Mouse (Mus musculus) skeletal muscle tissue, adult 2 months (tissue): ENCODE results near the gene Atp2b2.
A peak's percentile ranks its signal among the peaks of the same experiment; 100 is the strongest.

Experiments
- DNase-seq: peaks from one replicate; pipeline ENCODE4 v3.0.0-alpha.2; 2012; ENCODE audit warnings: low read depth, low spot score

Gene Atp2b2

GRCm38 (mm10) chr6:113890023-113890857 is 152.2 kb downstream of the Atp2b2 start:
- DNase-seq = no peak

- no peak for DNase-seq
These were observed 153.2 kb downstream of the Atp2b2 start for GRCm38 (mm10) chr6:113889180-113889579.

DNA sequence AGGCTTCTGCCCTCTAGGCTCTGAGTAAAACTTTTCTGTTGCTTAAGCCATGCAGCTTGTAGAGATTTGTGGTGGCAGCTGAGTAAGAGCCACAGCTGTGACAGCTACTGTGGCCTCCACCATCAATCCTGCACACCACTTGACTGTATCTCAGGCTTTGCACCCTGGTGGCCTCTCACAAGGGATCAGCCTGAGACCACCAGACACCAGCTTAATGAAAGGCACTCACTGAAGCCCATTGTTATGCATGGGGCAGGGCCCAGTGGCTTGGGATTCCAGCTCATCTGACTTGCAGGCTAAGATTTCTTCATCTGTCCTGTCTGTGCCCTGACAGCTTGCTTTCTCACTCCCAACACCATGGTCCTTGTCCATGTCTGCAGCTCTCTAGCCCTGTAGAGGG is 155.5 kb downstream of the Atp2b2 start:
- DNase-seq = no peak

- DNase-seq = no peak
These were observed 157.6 kb downstream of the Atp2b2 start for GRCm38 (mm10) chr6:113884806-113885205.

GRCm38 (mm10) chr6:113883225-113883624 is 159.2 kb downstream of the Atp2b2 start:
- DNase-seq = no peak

GRCm38 (mm10) chr6:113882396-113882795 is 160.0 kb downstream of the Atp2b2 start:
- DNase-seq = no peak

DNA sequence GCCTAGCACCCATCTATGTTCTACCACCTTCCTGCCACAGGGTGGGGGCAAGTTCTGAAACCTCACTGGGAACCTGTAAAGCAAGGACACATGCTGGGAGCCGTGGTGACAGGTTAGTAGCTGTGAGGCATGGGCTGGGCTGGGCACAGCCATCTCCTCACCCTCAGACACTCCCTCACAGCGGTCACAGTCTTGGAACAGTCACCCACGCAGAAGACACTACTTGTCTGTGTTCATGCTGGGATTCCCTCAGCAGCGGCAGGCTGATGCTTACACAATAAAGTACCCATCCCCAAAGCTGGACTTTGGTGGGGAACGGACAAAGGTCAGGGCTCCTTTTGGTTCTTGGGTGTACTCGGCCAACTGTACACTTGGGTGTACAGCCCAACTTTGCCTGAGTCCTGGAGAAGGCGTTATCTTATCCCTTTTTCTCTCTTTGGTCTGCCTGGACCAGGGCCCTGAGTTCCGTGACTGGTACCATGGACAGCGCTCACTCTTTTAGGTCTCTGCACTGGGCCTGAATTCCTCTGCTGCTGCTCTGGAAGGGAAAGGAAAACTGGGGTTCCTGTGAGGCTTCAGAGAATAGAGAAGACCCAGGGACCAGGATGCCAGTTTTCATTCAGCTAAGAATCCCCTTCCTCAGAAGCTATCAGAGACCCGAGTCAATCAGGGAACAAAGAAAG is 160.7 kb downstream of the Atp2b2 start:
- DNase-seq = no peak

DNA sequence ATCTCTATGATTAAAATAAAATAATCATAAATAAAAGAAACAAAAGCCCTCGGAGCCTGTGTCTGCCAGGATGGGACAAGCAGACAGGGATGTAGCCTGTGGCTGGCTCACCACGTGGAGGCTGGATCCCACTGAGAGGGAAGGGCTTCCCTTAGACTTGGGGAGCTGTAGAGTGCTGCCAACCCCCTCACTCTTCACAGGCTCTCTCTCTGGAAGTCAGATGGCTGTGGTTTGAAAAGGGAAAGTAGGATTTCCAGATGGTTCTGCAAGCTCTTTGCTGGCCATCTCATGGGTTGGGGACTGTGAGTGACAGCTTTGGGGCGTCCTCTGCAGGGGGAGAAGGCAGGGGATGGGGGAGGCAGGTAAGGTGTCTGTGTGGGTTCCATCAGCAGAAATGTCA is 163.0 kb downstream of the Atp2b2 start:
- no peak for DNase-seq

DNA sequence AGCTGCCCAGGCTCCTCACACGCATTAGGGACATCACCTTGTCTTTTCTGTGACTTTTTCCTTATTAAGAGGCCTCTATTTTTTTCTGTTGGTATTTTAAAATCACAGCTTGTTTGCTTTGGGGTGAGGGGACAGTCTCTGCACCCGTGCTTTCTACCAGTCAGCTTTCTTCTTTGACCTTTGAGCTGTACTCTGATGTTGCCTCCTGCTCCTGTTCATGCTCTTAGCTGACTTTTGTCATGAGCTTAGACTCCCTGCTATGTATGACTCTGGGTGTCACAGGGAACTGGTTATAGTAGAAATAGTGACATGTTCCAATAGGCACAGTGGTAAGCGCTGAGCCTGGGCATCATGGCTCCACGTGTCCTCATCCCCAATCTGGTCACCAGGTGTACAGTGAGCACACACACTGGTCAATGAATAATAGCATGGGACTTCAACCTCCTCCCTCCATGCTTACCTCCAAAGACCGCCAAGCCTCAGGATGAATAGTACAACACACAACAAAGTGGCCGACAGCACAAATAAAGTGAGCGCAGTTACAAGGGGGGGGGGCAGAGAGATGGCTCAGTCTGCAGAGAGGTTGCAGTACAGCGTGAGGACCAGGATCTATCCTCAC is 163.8 kb downstream of the Atp2b2 start:
- no peak for DNase-seq

DNA sequence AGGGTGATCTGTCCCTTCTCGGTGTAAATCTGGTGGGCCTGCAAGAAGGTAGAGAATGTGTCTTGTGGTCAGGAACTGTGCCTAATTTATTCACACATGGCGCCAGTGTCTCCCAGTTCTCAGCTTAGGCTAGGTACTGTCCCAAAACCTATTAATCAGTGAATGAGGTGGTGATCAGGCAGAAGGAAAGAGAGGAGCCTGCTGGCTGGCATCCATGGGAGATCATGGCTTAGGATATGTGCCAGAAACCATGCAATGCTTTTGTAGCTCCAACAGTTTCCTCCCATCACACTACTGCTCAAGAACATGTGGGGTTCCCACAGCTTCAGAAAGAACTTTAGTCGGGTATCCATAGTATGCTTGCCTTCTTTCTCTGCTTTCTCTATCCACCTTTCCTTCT is 165.8 kb downstream of the Atp2b2 start:
- no peak for DNase-seq

- no peak for DNase-seq
These were observed 167.2 kb downstream of the Atp2b2 start for GRCm38 (mm10) chr6:113875201-113875600.

- no peak for DNase-seq
These were observed 169.8 kb downstream of the Atp2b2 start for GRCm38 (mm10) chr6:113872654-113873053.

DNA sequence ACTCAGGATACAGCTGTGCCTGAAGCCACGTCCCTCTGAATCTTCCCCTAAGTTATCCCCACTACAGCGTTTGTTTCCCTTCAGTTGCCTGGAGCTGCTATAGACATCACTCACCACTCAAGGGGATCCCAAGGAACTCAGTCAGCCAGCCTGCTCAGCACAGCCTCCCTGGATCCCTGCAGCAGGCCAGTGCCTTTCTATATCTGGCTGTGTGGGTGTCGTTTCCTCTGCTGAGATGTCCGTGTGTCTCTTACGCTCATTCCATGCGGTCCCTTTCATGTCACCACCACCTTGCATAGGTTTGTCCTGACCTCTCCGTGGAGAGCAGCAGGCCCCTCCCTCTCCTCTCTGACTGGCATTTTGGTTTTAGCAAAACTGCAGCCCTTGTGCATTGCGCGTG is 171.6 kb downstream of the Atp2b2 start:
- DNase-seq = no peak

- no peak for DNase-seq
These were observed 173.9 kb downstream of the Atp2b2 start for GRCm38 (mm10) chr6:113868552-113868951.

DNA sequence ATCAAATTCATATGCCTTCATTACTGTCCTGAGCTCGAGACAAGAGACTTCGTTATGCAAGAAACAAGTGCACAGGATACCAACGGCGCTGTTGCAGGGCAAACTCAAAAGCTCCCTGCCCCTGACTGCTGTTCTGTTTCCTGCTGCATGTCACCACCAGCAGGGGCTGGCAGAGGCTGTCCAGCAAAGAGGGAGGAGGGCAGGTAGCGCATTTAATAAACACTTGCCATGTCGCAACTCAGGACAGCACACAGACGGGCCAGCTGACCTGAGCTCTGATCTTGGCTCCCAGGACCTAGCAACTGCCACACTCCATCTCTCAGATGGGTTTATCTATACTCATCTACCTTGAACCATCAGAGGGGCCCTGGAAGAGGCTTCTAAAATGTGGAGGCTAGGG is 176.7 kb downstream of the Atp2b2 start:
- DNase-seq = no peak

DNA sequence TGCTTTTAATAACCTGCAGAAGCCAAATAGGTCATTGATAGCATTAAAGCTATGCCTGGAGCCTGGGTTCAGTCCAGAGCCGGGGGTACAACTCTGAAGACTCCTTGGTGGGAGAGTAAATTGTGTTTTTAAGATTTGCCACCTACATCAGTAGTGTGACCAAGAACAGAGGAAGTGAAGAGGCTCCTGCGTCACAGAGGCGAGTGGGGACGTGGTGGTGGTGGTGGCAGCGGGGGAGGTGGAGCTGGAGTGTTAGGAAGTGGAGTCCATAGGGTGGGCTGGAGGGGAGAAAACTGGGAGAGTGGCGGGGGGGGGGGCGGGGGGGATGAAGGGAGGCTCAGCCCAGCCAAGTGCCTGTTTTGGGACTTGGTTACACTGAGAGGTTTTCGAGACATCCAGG is 177.6 kb downstream of the Atp2b2 start:
- DNase-seq = no peak

- DNase-seq = no peak
These were observed 179.5 kb downstream of the Atp2b2 start for GRCm38 (mm10) chr6:113862955-113863354.

DNA sequence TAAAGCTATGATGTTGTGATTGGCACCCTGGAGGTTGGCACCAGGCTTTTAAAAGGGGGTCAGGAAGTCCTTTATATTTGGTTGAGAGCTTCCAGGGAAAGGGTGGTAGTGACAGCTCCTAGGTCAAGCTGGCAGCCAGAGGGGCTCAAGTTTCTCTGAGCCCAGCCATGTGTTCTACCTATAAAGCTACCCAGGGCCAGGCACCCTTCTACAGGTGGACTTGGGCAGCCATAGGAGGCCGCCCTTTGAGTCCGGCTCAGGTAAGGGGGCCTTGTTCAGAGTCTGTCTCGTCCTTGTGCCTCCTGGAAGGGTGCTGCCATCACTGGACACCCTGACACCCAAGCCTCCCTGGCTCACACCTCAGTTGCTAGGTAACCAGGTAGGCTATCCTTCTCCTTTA is 180.5 kb downstream of the Atp2b2 start:
- DNase-seq = no peak

GRCm38 (mm10) chr6:113861375-113861770 is 181.0 kb downstream of the Atp2b2 start:
- DNase-seq = no peak

DNA sequence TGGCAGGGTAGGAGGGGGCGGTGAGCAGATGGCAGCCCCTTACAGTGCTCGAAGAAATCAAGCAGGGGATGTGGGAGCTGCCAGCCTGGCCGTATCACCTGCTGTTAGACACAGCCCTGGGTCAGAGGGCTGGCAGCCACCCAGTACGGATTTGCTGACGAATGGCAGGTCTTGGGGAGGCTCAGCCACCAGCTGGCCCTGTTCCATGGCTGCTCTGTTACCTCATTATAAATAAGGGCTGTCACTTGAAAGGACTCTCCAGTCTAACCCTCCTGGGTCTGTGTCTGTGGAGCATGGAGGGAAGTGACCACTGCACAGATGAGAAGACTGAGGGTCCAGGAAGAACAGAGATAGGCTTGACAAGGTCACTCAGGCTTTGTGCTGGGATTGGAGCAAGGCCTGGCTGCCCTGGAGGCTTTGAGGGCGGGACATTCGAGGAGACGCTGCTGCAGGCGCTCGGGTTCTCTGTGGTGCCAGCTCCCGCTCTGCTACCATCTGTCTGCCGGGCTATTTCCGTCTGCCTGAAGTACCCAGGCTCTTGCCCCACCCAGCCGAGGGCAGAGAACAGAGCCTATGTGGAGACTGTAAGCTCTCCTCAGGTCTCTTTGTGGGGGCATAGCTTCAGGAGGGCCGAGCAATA is 181.6 kb downstream of the Atp2b2 start:
- DNase-seq = peak; percentile 45

DNA sequence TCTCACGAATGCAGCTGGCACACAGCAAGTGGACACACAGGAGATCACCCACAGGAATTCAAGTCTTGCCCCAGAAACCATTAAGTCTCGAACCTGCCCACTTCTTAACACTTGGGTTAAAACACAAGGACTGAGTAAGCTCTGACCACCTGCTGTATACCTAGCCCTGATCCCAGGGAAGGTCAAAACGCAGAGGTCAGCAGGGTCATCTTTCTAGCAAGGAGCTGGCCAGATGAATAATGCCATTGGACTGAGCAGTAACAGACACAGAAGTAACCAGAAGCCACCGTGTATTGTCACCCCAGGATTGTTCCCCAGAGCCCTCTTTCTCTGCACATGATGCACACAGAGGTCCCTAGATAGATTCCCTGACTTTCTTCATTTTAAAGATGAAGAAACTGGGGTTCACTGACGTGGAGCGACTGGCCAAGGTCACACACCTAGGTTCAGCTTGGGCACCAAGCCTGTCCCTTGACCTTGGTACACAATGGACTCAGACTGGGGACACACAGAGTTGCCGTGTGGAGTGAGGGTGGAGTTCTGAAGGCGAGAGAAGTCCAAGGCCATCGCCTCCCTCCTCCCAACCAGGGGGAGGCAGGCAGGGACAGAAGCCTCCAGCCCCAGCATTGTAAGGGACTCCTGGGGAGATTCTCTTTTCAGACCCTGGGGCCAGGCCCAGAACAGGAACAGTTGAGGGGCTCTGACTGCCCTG is 182.2 kb downstream of the Atp2b2 start:
- DNase-seq = no peak

DNA sequence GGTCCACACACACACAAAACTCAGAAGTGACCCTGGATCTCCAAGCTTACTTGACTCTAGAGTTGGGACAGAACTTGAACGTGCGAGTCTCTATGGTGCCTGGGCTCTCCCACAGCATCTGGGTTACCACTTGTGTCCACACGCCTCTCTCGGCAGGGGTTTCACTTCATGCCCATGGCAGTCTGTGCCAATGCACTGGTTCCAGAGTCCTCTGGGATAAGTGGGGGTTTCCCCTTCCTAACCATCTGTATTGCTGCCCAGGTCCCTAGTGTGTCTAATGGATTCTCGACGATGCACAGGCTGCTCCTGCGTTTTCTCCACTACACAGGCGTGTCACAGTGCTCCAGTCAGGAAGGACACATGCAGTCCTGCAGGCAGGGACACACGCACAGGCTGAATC is 184.1 kb downstream of the Atp2b2 start:
- no peak for DNase-seq
